Mouse (Mus musculus) kidney, postnatal 10 days (tissue): Measurements from ENCODE around the gene Ak9.
A peak's percentile ranks its signal among the peaks of the same experiment; 100 is the strongest.

Experiments used
- DNase-seq: peaks from one replicate; pipeline ENCODE4 v3.0.0; 2021; ENCODE audit warnings: mixed read lengths

Gene Ak9

GRCm38 (mm10) chr10:41303639-41304444, at the start of gene Ak9:
Gene Ak9 (plus strand): TSS chr10:41303980.
- DNase-seq, result peak; percentile 93

GRCm38 (mm10) chr10:41260243-41261006, 43.4 kb upstream of the Ak9 start:
- no peak for DNase-seq

GRCm38 (mm10) chr10:41261218-41261617, 42.6 kb upstream of the Ak9 start:
- DNase-seq, result no peak

DNA sequence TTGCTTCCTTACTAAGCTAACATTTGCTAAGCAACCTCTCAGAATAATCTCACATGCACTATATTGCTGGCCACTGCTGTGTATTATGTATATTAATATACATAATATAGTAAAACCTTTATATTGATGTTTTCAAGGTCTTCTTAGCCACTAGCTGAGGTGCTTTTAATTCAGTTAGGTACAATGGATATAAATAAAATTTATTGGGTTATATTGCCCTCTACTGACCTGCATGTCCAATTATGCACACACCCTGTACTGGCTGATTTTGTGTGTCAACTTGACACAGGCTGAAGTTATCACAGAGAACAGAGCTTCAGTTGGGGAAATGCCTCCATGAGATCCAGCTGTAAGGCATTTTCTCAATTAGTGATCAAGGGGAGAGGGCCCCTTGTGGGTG, 41.9 kb upstream of the Ak9 start:
- no peak for DNase-seq

DNA sequence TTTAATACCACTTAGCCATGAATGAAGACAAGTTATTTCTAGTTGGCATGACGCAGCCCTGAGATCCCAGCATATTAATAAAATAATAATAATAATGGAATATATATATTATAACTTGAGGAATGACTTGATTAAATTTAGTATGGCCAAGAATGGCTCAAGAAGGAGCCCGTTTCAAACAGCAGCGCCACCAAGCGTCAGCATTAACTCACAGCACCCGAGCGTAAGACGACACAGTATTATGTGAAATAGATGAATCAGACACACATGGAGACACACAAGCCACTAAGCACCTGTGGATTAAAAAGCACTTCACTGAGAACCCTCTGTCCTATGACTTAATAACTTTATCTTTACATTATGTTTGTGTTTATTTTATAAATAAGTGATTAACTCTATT, 31.9 kb upstream of the Ak9 start:
- DNase-seq, result peak; percentile 31

GRCm38 (mm10) chr10:41274871-41275270, 28.9 kb upstream of the Ak9 start:
- DNase-seq, result no peak

- no peak for DNase-seq
Observed at GRCm38 (mm10) chr10:41278808-41279207, 25.0 kb upstream of the Ak9 start.

DNA sequence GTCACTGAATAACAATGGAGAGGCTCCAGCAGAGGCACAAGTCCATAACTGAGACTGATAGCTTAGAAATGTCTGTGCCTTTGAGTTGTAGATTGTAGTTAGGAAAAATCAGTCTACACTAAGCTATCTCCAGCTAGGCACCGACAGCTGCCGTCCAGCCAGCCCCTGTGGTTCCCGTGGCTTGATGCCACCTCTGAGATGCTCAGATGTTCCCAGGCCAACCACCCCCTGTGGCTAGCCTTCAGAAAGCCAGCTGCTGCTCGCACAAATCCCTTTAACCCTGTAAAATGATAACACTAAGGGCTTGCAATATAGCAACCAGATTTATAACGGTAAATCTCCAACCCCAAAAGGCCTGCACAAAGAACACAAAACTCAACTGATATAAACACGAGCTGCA, 23.6 kb upstream of the Ak9 start:
- DNase-seq, result no peak

- no peak for DNase-seq
Observed at GRCm38 (mm10) chr10:41280796-41281195, 23.0 kb upstream of the Ak9 start.

DNA sequence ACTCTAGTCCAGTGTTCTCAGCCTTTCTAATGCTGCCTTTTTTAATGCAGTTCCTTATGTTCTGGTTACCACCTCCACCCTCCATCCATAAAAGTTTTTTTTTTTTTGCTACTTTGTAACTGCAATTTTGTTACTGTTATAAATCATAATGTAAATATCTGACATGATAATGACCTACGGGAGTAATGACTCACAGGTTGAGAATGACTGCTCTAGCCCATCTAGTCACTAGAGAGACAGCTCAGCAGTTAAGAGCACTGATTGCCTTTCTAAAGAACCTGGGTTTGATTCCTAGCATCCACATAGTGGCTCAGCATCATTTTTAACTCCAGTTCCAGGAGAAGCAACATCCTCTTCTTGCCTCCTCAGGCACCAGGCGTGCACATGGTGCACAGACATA, 21.7 kb upstream of the Ak9 start:
- no peak for DNase-seq

- DNase-seq, result no peak
Observed at GRCm38 (mm10) chr10:41287618-41288017, 16.2 kb upstream of the Ak9 start.

GRCm38 (mm10) chr10:41288074-41288473, 15.7 kb upstream of the Ak9 start:
- no peak for DNase-seq

GRCm38 (mm10) chr10:41288771-41289415, 14.9 kb upstream of the Ak9 start:
- peak; percentile 90 for DNase-seq

- DNase-seq, result no peak
Observed at GRCm38 (mm10) chr10:41291021-41291420, 12.8 kb upstream of the Ak9 start.

GRCm38 (mm10) chr10:41293019-41293418, 10.8 kb upstream of the Ak9 start:
- peak; percentile 21 for DNase-seq

DNA sequence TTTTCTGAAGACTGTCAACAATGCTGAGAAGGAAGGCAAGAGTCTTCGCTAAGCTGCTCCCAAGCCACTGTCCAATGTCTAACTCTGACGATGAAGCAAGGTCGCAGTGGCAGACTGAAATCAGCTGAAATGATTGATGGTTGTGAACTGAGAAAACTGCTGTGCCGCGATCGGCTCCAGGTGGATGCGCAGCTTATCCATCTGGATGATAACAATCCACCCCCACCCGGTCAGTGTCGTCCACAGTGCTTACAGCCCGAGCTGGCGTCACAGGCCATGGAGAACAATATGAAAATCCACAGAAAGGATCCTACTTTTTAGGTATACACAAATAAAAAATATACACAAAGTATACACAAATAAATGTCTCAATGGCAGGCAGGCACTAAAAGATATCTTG, 9.0 kb upstream of the Ak9 start:
- DNase-seq, result no peak

- peak; percentile 17 for DNase-seq
Observed at GRCm38 (mm10) chr10:41295145-41295544, 8.6 kb upstream of the Ak9 start.

DNA sequence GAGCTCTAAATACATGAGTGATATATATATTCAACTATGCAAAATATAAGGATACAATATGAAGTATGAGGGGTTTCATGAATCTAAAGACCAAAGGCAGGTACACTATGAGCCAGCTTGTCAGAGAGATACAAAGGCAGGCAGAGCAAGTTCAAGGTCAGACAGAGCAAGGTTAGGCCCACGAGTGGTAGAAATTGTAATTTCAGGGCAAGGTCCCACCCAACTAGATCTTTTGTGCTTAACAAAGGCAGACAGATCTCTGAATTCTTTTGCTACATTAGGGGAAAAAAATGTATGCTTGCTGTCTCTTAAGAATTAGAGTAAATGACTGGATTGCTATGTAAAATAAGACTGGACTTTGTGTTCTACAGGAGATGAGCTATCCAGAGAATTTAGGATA, 3.6 kb upstream of the Ak9 start:
- no peak for DNase-seq

- DNase-seq, result peak; percentile 94
Observed at GRCm38 (mm10) chr10:41302689-41303431, 920 bp upstream of the Ak9 start, which contains the start of gene Fig4. Gene Fig4 (minus strand): TSS chr10:41303260.

DNA sequence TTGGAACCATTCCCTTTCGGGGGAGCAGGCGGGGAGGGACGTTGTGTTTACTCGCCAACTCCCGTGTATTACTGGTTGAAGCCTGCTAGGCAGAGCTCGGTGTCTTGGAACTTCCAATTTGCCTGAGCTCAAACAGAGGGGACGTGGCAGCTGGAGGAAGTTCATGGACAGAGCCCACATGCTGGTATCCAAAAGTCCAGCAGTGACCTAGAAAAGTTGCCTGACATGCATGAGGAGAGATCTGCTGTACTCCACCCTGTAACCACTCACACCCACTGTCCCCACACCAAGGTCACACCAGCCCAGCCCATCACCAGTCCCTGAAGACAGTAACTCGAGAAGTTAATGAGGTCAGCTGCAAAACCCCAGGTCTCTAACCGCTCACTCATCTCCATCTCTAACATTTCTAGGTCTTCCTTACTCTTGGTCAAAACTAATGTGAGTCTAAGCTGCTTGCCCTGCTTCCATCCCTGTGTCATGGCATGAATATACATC, 1.2 kb downstream of the Ak9 start:
- no peak for DNase-seq

DNA sequence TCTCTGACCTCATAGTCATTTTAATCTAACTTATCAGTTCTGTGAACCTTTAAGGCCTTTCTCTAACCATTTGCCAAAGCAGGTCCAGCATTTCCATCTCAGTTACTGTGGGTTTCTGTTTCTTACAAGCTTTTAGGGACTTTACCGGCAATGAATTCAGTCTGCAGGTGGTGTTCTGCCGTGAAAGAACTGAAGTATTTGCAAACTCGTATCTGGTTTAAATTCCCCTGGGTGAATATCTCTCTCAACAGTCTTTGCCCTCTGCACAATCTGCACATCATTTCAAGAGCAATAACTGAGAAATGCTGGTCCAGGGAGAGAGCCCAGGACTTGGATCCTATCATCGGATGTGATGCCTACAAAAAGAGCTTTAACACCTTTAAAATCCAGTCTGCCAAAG, 4.4 kb downstream of the Ak9 start:
- DNase-seq, result no peak

DNA sequence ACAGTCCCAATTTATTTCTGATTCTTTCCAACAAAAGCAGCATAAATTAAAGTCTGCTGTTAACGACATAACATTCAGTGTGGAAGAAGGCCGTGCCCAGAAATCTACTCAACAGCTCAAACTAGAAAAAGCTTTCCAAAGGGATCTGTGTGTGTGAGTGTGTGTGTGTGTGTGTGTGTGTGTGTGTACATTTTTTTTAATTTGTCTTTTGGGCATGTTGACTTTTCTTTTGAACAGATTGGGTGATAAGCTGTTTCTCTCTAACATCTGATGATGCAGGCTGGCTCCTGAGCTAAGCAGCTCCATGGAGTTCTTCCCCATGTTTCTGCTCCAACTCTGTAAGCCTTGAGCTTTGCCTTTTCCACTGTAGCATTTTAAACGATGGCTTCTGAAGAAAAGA, 12.1 kb downstream of the Ak9 start:
- no peak for DNase-seq

- no peak for DNase-seq
Observed at GRCm38 (mm10) chr10:41332533-41333043, 28.8 kb downstream of the Ak9 start.
